Mouse (Mus musculus) thymus, adult 2 months (tissue): ENCODE data around the gene Smoc2.

Source experiments
- CTCF ChIP-seq: fragments of 200-500 bp; IDR thresholded peaks from 2 replicates; pipeline ENCODE4 v1.5.1; 2012; ENCODE audit warnings: mild to moderate bottlenecking, control low read depth, low read length, moderate library complexity, borderline replicate concordance; ENCODE audit not compliant: control insufficient read depth, poor library complexity, insufficient read depth; ENCODE audit errors: extremely low read depth
- POLR2A ChIP-seq: fragments of 200-500 bp; IDR thresholded peaks from 2 replicates; pipeline ENCODE4 v1.6.1; 2012; ENCODE audit warnings: mild to moderate bottlenecking, low read length, control low read depth, moderate library complexity; ENCODE audit not compliant: control insufficient read depth, poor library complexity, insufficient read depth; ENCODE audit errors: extremely low read depth

DNA sequence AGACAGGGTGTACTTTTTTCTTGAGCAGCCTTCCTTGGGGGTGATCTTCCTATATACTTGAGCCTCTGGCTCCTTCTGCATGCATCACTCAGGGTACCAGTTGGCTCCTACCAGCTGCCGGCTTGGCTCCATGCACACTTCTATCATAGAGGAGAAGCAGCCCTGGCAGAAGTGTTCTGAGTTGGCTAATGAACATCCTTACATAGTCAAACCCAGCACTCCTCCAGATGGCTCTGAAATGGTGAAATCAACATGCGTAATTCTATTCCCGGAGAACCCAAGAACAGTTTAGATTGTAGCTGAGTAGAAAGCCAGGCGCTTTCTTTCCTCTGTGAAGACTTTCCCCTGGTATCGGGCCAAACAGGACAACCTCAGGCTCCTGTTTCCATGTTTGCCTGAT lies 91.2 kb downstream of the Smoc2 start:
- TF ChIP-seq POLR2A (no peak), CTCF (no peak)
